10 mouse cellular contexts compared by ENCODE assay signal in genomic region chr17:83955978-83956377, GRCm38 (mm10).
DNase-seq lines count a peak whose midpoint lies in the region; ATAC-seq and TF ChIP-seq lines count a peak whose summit lies in the region.
"Had no signal": no experiment of that assay in that cellular context is flagged by ENCODE, and none has a peak within 500 bp of the region (broad histone marks: within the 10 kb centered on the region; RNA-seq: fewer than 3 reads in every experiment).

No protein-coding gene starts in this region.

- no peaks in the 10 kb centered on the region for H3K9me3 ChIP-seq in heart, embryonic 11.5 days (replicated peaks; ENCODE audit: control insufficient read depth, low read length)
- no peaks in the 10 kb centered on the region for H3K9me3 ChIP-seq in kidney, postnatal 0 days (replicated peaks; ENCODE audit: low read length)
- H3K9me3 ChIP-seq in lung, embryonic 16.5 days (ENCODE audit: control insufficient read depth, low read length), result no peaks in the 10 kb centered on the region

- no peak for DNase-seq in heart, adult 9 months (ENCODE audit: low spot score in 2 of 2)
- DNase-seq in kidney, postnatal 0 days (ENCODE audit: low spot score), result no peak
- no peak for DNase-seq in layer of hippocampus, adult 9-10 months (ENCODE audit: low spot score)
- DNase-seq in thymus, postnatal 10 days (ENCODE audit: low spot score in 2 of 2), result no peak
- DNase-seq: midbrain, embryonic 14.5 days had no signal

- no peak for ATAC-seq in heart, embryonic 11.5 days (replicated peaks; ENCODE audit: insufficient number of reproducible peaks, low FRiP score, low TSS enrichment)
- no peak for ATAC-seq in kidney, postnatal 0 days (replicated peaks; ENCODE audit: low FRiP score, low read depth)
- ATAC-seq in lung, embryonic 16.5 days (ENCODE audit: low read depth), result no peak
- no peak for ATAC-seq in megakaryocyte-erythroid progenitor cell, adult 5-6 weeks (replicated peaks; ENCODE audit: low FRiP score, low TSS enrichment, poor library complexity, severe bottlenecking)

- 58% methylated on average over 5 of the region's 5 CpGs for WGBS in heart, embryonic 11.5 days (ENCODE audit: insufficient replicate concordance)
- 37% methylated on average over 5 of the region's 5 CpGs for WGBS in kidney, postnatal 0 days
- 49% methylated on average over 5 of the region's 5 CpGs for WGBS in lung, embryonic 16.5 days

- H3K4me3 ChIP-seq in heart, embryonic 11.5 days (ENCODE audit: low read depth, low read length), result no peak overlapping the region
- H3K4me3 ChIP-seq in brown adipose tissue, adult 24 weeks (ENCODE audit: insufficient read depth, low read depth, low read length), result no peak overlapping the region
- H3K4me3 ChIP-seq in kidney, postnatal 0 days (replicated peaks; ENCODE audit: low read depth, low read length), result no peak overlapping the region
- H3K4me3 ChIP-seq in lung, embryonic 16.5 days (ENCODE audit: low read length), result no peak overlapping the region

- H3K27ac ChIP-seq in heart, embryonic 11.5 days (ENCODE audit: low read depth, low read length), result 0 out of 2 replicates have a peak overlapping the region, but pooled peaks have one; percentile 59
- H3K27ac ChIP-seq in brown adipose tissue, adult 24 weeks (replicated peaks; ENCODE audit: low read depth, low read length), result peak overlapping the region; percentile 98
- peak overlapping the region; percentile 97 for H3K27ac ChIP-seq in kidney, postnatal 0 days
- H3K27ac ChIP-seq in lung, embryonic 16.5 days (ENCODE audit: low read length), result peak overlapping the region; percentile 97

- H3K4me2 ChIP-seq in heart, embryonic 11.5 days, result no peak overlapping the region
- H3K4me2 ChIP-seq in kidney, postnatal 0 days (ENCODE audit: low read length), result no peak overlapping the region
- no peak overlapping the region for H3K4me2 ChIP-seq in lung, embryonic 16.5 days (ENCODE audit: low read depth, low read length)

- no peak for TF ChIP-seq CTCF in kidney, postnatal 0 days (IDR thresholded peaks at IDR 0.05; ENCODE audit: low read depth)

- no peak overlapping the region for H3K9ac ChIP-seq in heart, embryonic 11.5 days (ENCODE audit: low read depth, low read length)
- no peak overlapping the region; the same call in 1 of the 2 replicates for H3K9ac ChIP-seq in kidney, postnatal 0 days (ENCODE audit: low read depth, low read length)
- peak overlapping the region; percentile 6; the same call in 1 of the 2 replicates for H3K9ac ChIP-seq in lung, embryonic 16.5 days (ENCODE audit: low read length)

- no peaks in the 10 kb centered on the region for H3K27me3 ChIP-seq in heart, embryonic 11.5 days (ENCODE audit: control insufficient read depth, insufficient read depth, low read length)
- no peaks in the 10 kb centered on the region for H3K27me3 ChIP-seq in kidney, postnatal 0 days (ENCODE audit: insufficient read depth, low read length)
- no peaks in the 10 kb centered on the region for H3K27me3 ChIP-seq in lung, embryonic 16.5 days (ENCODE audit: control insufficient read depth, insufficient read depth, low read depth, low read length)
- H3K27me3 ChIP-seq: CH12.LX had no signal

- H3K4me1 ChIP-seq in heart, embryonic 11.5 days (ENCODE audit: control insufficient read depth, insufficient read depth, low read length), result peaks cover 56% of the 10 kb centered on the region
- peaks cover 58% of the 10 kb centered on the region for H3K4me1 ChIP-seq in brown adipose tissue, adult 24 weeks (ENCODE audit: control insufficient read depth, insufficient read depth, insufficient read length, low read length)
- peaks cover 71% of the 10 kb centered on the region for H3K4me1 ChIP-seq in kidney, postnatal 0 days (replicated peaks; ENCODE audit: insufficient read depth, low read length)
- peaks cover 63% of the 10 kb centered on the region for H3K4me1 ChIP-seq in lung, embryonic 16.5 days (replicated peaks; ENCODE audit: control insufficient read depth, insufficient read depth, low read length)

- no peaks in the 10 kb centered on the region for H3K36me3 ChIP-seq in heart, embryonic 11.5 days (ENCODE audit: control insufficient read depth, insufficient read depth, low read length)
- H3K36me3 ChIP-seq in kidney, postnatal 0 days (ENCODE audit: insufficient read depth, low read length), result no peaks in the 10 kb centered on the region
- H3K36me3 ChIP-seq in lung, embryonic 16.5 days (ENCODE audit: control insufficient read depth, insufficient read depth, low read length), result no peaks in the 10 kb centered on the region
